Mouse (Mus musculus) heart, embryonic 14.5 days (tissue): Measurements from ENCODE around the gene Focad. TPM values are rescaled to one million over a fixed set of nuclear protein-coding genes. Genes with fewer than 3 reads are reported as not detected.

Source experiments
- ATAC-seq: fragments of 200-750 bp; cut with Nextera tagmentation; 2 replicates; pipeline ENCODE4 v1.8.0; 2017; ENCODE audit warnings: low read depth, moderate TSS enrichment; ENCODE audit not compliant: insufficient number of reproducible peaks, insufficient read depth, low FRiP score
- H3K27ac ChIP-seq, 2 experiments: fragments of 200-500 bp in 1 of 2; fragments of 300-500 bp in 1 of 2; sonication (generic) in 1 of 2; replicated peaks in 1 of 2; 2 replicates each; pipeline ENCODE4 v1.5.1; 2012 to 2014; ENCODE audit warnings: low read depth in 2 of 2, low read length in 2 of 2, control low read depth in 1 of 2, mild to moderate bottlenecking in 1 of 2, mixed read lengths in 1 of 2; ENCODE audit not compliant: control insufficient read depth in 1 of 2, insufficient read depth in 1 of 2
- H3K27me3 ChIP-seq: fragments of 300-500 bp; sonication (generic); 2 replicates; pipeline ENCODE4 v1.6.1; 2014; ENCODE audit warnings: mild to moderate bottlenecking, low read length, control low read depth; ENCODE audit not compliant: control insufficient read depth, insufficient read depth
- H3K36me3 ChIP-seq: fragments of 300-500 bp; sonication (generic); 2 replicates; pipeline ENCODE4 v1.6.1; 2014; ENCODE audit warnings: mild to moderate bottlenecking, control low read depth, low read length, mixed read lengths; ENCODE audit not compliant: control insufficient read depth, insufficient read depth
- H3K4me1 ChIP-seq, 2 experiments: fragments of 200-500 bp in 1 of 2; fragments of 300-500 bp in 1 of 2; sonication (generic) in 1 of 2; 2 replicates each; pipeline ENCODE4 v1.6.1; 2012 to 2014; ENCODE audit warnings: low read length in 2 of 2, control low read depth in 1 of 2, mixed read lengths in 1 of 2; ENCODE audit not compliant: control insufficient read depth in 2 of 2, insufficient read depth in 2 of 2
- H3K4me2 ChIP-seq: fragments of 300-500 bp; sonication (generic); 2 replicates; pipeline ENCODE4 v1.6.1; 2014; ENCODE audit warnings: mild to moderate bottlenecking, low read length
- H3K4me3 ChIP-seq, 2 experiments: fragments of 200-500 bp in 1 of 2; fragments of 300-500 bp in 1 of 2; sonication (generic) in 1 of 2; 2 replicates each; pipeline ENCODE4 v1.5.1; 2012 to 2014; ENCODE audit warnings: low read length in 2 of 2, mild to moderate bottlenecking in 2 of 2, control low read depth in 1 of 2, low read depth in 1 of 2, moderate library complexity in 1 of 2; ENCODE audit not compliant: control insufficient read depth in 1 of 2, insufficient read depth in 1 of 2
- H3K9ac ChIP-seq: fragments of 300-500 bp; sonication (generic); 2 replicates; pipeline ENCODE4 v1.6.1; 2014; ENCODE audit warnings: mild to moderate bottlenecking, low read length
- H3K9me3 ChIP-seq: fragments of 300-500 bp; sonication (generic); 2 replicates; pipeline ENCODE4 v1.6.1; 2016; ENCODE audit warnings: low read length, control low read depth; ENCODE audit not compliant: control insufficient read depth
- WGBS: fragments of 180-500 bp; shearing (Covaris S2); extraction: QIAGEN DNeasy Blood & Tissue Kit; methylation state at CpG from one replicate; pipeline ENCODE4 v1.1.7; 2014; 5-methylcytosine and 5-hydroxymethylcytosine counted together
- polyA plus RNA-seq: library from polyadenylated mRNA; unstranded; fragments of >200 nt; fragmentation: Nextera tagmentation; extraction: Ambion mirVana; gene quantifications from 2 replicates; pipeline ENCODE4 v1.2.1, GENCODE M21; 2014

The Focad gene
- polyA plus RNA-seq, 1 experiment from 2014 or later, result 9.8 TPM

DNA sequence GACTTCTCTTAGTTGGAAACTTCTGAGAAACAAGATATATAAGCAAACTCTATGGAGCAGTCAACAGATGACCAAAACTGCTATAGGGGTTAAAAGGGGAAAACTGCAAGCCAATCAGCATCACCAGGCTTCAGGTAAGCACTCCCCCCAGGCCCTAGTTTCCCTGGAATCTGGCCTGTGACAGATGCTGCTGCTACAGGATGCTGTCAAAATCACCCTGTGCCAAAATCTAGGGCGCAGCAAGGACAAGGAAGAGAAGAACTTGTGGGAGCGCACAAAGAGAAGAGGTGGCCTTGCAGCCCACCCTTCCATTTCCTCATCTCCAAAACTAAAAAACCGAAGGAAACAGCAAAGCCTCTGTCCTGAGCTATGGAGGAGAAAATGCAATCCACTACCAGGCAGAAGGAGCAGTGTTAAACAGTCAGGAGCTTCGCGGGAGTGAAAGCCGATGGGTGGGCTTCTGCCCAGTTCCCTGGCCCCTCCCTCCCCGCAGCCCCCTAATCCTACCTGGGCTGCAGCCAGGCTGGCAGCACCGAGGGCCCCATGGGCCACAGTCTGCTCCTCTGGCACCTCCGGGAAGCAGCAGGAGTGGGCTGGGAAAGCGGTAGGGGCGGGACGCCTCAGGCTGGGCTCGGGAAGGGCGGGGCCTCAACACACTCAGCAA is 344.0 kb downstream of the Focad start, which contains the start of gene Hacd4:
Hacd4 (minus strand) TSS at position 603 of the 664 bp plus-strand sequence.
- peak within 1 kb of the TSS; percentile 71 for H3K4me2 ChIP-seq
- H3K27me3 ChIP-seq, result no peaks in the 10 kb centered on the region
- WGBS, result 4% methylated on average over 13 of the region's 14 CpGs
- H3K9me3 ChIP-seq, result no peaks in the 10 kb centered on the region
- peak within 1 kb of the TSS; percentile 67 for H3K9ac ChIP-seq
- ATAC-seq, result peak; percentile 80
- H3K36me3 ChIP-seq, result no peaks in the 10 kb centered on the region
- 0 out of 4 replicates have a peak within 1 kb of the TSS, but pooled peaks of 1 of the 2 experiments have one; percentile 2 for H3K27ac ChIP-seq
- H3K4me1 ChIP-seq, result peaks cover 6 to 17% of the 10 kb centered on the region in 2 experiments; a peak in 2 of 4 replicates
- peak within 1 kb of the TSS; percentile 46 to 48 for H3K4me3 ChIP-seq

GRCm38 (mm10) chr4:88438990-88439329 is 344.5 kb downstream of the Focad start:
- no peaks in the 10 kb centered on the region for H3K36me3 ChIP-seq
- peak overlapping the region; percentile 71 for H3K4me2 ChIP-seq
- no peak for ATAC-seq
- WGBS, result 11% methylated on average over 4 of the region's 4 CpGs
- peak overlapping the region; percentile 46 to 48 for H3K4me3 ChIP-seq
- peak overlapping the region; percentile 67 for H3K9ac ChIP-seq
- peaks cover 6 to 17% of the 10 kb centered on the region in 2 experiments; a peak in 2 of 4 replicates for H3K4me1 ChIP-seq
- H3K27me3 ChIP-seq, result no peaks in the 10 kb centered on the region
- H3K9me3 ChIP-seq, result no peaks in the 10 kb centered on the region
- no peak overlapping the region for H3K27ac ChIP-seq

- no peak for ATAC-seq
- H3K27me3 ChIP-seq, result no peaks in the 10 kb centered on the region
- 72% methylated on average over 6 of the region's 6 CpGs for WGBS
- peaks cover 6 to 17% of the 10 kb centered on the region in 2 experiments; a peak in 2 of 4 replicates for H3K4me1 ChIP-seq
- H3K4me3 ChIP-seq, result no peak overlapping the region
- no peaks in the 10 kb centered on the region for H3K9me3 ChIP-seq
- H3K36me3 ChIP-seq, result no peaks in the 10 kb centered on the region
- H3K4me2 ChIP-seq, result no peak overlapping the region
- H3K9ac ChIP-seq, result no peak overlapping the region
- no peak overlapping the region for H3K27ac ChIP-seq
Observed at GRCm38 (mm10) chr4:88439669-88440123, 345.3 kb downstream of the Focad start.

GRCm38 (mm10) chr4:88440814-88441213 is 346.4 kb downstream of the Focad start:
- no peaks in the 10 kb centered on the region for H3K27me3 ChIP-seq
- no peak overlapping the region for H3K27ac ChIP-seq
- no peaks in the 10 kb centered on the region for H3K36me3 ChIP-seq
- no peak for ATAC-seq
- peaks cover 6 to 17% of the 10 kb centered on the region in 2 experiments; a peak in 2 of 4 replicates for H3K4me1 ChIP-seq
- no peaks in the 10 kb centered on the region for H3K9me3 ChIP-seq
- H3K9ac ChIP-seq, result no peak overlapping the region
- no peak overlapping the region for H3K4me3 ChIP-seq
- 77% methylated on average over 7 of the region's 7 CpGs for WGBS
- H3K4me2 ChIP-seq, result no peak overlapping the region

- Histone ChIP-seq H3K4me2 (no peak overlapping the region), H3K27ac (no peak overlapping the region), H3K4me3 (no peak overlapping the region), H3K36me3 (no peaks in the 10 kb centered on the region), H3K27me3 (no peaks in the 10 kb centered on the region), H3K4me1 (peaks cover 0 to 2% of the 10 kb centered on the region in 2 experiments; a peak in 1 of 4 replicates), H3K9me3 (no peaks in the 10 kb centered on the region), H3K9ac (no peak overlapping the region)
- 16% methylated on average over 2 of the region's 2 CpGs for WGBS
- ATAC-seq, result no peak
Observed at GRCm38 (mm10) chr4:88448976-88449375, 354.5 kb downstream of the Focad start.

GRCm38 (mm10) chr4:88450087-88450765 is 355.8 kb downstream of the Focad start:
- no peak for ATAC-seq
- no peaks in the 10 kb centered on the region for H3K9me3 ChIP-seq
- H3K36me3 ChIP-seq, result no peaks in the 10 kb centered on the region
- 83% methylated on average over 1 of the region's 1 CpGs for WGBS
- H3K4me2 ChIP-seq, result no peak overlapping the region
- peaks cover 0 to 2% of the 10 kb centered on the region in 2 experiments; a peak in 1 of 4 replicates for H3K4me1 ChIP-seq
- H3K9ac ChIP-seq, result no peak overlapping the region
- H3K27me3 ChIP-seq, result no peaks in the 10 kb centered on the region
- H3K27ac ChIP-seq, result no peak overlapping the region
- H3K4me3 ChIP-seq, result no peak overlapping the region

- Histone ChIP-seq H3K4me3 (no peak overlapping the region), H3K27me3 (no peaks in the 10 kb centered on the region), H3K4me2 (no peak overlapping the region), H3K4me1 (peaks cover 0 to under 1% of the 10 kb centered on the region in 2 experiments; a peak in 2 of 4 replicates), H3K36me3 (no peaks in the 10 kb centered on the region), H3K9me3 (no peaks in the 10 kb centered on the region), H3K9ac (no peak overlapping the region), H3K27ac (no peak overlapping the region)
- no peak for ATAC-seq
- 79% methylated on average over 1 of the region's 1 CpGs for WGBS
Observed at GRCm38 (mm10) chr4:88458093-88458492, 363.7 kb downstream of the Focad start.
